Mouse (Mus musculus) heart, postnatal 0 days (tissue): ENCODE data around the gene Btbd16.

Experiments
- CTCF ChIP-seq: IDR thresholded peaks from 2 replicates; pipeline ENCODE4 v1.5.1; 2016; ENCODE audit warnings: antibody characterized with exemption, control low read depth, low read depth
- EP300 ChIP-seq: IDR thresholded peaks from 2 replicates; pipeline ENCODE4 v1.6.1; 2016; ENCODE audit warnings: antibody characterized with exemption, low read depth

GRCm38 (mm10) chr7:130788950-130789349, 15.1 kb downstream of the Btbd16 start:
- TF ChIP-seq CTCF (no peak), EP300 (no peak)
